ENCODE assay signal across 19 mouse cellular contexts in genomic region chr3:55752558-55752957, GRCm38 (mm10). TPM values are rescaled to one million over a fixed set of nuclear protein-coding genes. Genes with fewer than 3 reads are reported as not detected.
DNase-seq lines count a peak whose midpoint lies in the region; ATAC-seq and TF ChIP-seq lines count a peak whose summit lies in the region.
"Had no signal": no experiment of that assay in that cellular context is flagged by ENCODE, and none has a peak within 500 bp of the region (broad histone marks: within the 10 kb centered on the region; RNA-seq: fewer than 3 reads in every experiment).

No protein-coding gene starts in this region.

- TF ChIP-seq CTCF in gastrocnemius, adult 2 months (IDR thresholded peaks at IDR 0.05): peak; percentile 10; the same call in 1 of the 2 replicates
- peak; percentile 34 for TF ChIP-seq CTCF in layer of hippocampus, adult 2 months (conservative IDR thresholded peaks at IDR 0.05)

- ATAC-seq in frontal cortex, adult (ENCODE audit: low TSS enrichment): no peak
- ATAC-seq: forebrain, embryonic 16.5 days; midbrain, embryonic 16.5 days had no signal

- no peak for DNase-seq in gastrocnemius, adult 2 months
- DNase-seq in gastrocnemius, postnatal 14 days: no peak
- DNase-seq in layer of hippocampus, adult 2 months (ENCODE audit: low spot score in 2 of 2): no peak
- no peak for DNase-seq in layer of hippocampus, adult 9-11 months
- DNase-seq in thymus, postnatal 25 days: peak; percentile 5
- no peak for DNase-seq in thymus, postnatal 0 days (ENCODE audit: low spot score)
- no peak for DNase-seq in ovary, postnatal 36 days (ENCODE audit: low spot score)
- DNase-seq: adrenal gland, postnatal 10 days; embryo, embryonic 11 days; heart, postnatal 14 days; lung, adult 2 months had no signal

- intact Hi-C loops in gastrocnemius, adult 2 months (cut with DNase I): no loop called here
- intact Hi-C loops in gastrocnemius, postnatal 14 days (cut with DNase I; ENCODE audit: low total_unique reads): loop anchor here (10.0 kb wide), 1 partner anchor 228 kb away; no protein-coding TSS in a partner anchor

- no peak overlapping the region for H3K4me3 ChIP-seq in gastrocnemius, adult 2 months
- no peak overlapping the region for H3K4me3 ChIP-seq in layer of hippocampus, adult 2 months
- H3K4me3 ChIP-seq: heart, embryonic 12.5 days; limb, embryonic 15.5 days; megakaryocyte, embryonic 14.5 days had no signal

- H3K27ac ChIP-seq in gastrocnemius, adult 2 months: no peak overlapping the region
- H3K27ac ChIP-seq in layer of hippocampus, adult 2 months: no peak overlapping the region
- H3K27ac ChIP-seq: limb, embryonic 15.5 days had no signal

RNA-seq across cellular contexts. Expression of gene Mab21l1, which starts 29.8 kb away (rescaled TPM):
- 1 to 10 TPM in 1 of 2 experiments, under 1 TPM in 1; 0.86 to 3.7 TPM for total RNA-seq in gastrocnemius, adult 2 months (2021)
- total RNA-seq in gastrocnemius, postnatal 14 days (2021): 1 to 10 TPM; 1.8 to 2.2 TPM
- total RNA-seq in layer of hippocampus, adult 2 months (2021): under 1 TPM; 0.64 to 0.77 TPM
- polyA plus RNA-seq in thymus, postnatal 0 days (2015; fragmentation: Nextera tagmentation; extraction: Ambion mirVana): 0.55 and 0.56 TPM in 2 replicates
- total RNA-seq: CH12.LX; heart, postnatal 14 days had no signal
- polyA plus RNA-seq: testis, adult 2 months had no signal
